Mouse (Mus musculus) urinary bladder, postnatal 25 days (tissue): Measurements from ENCODE around the gene Tgtp1.
"Not testable (repeated sequence)": the region's sequence is repeated elsewhere in the genome, so short reads cannot be mapped to it uniquely, and the experiment has no call there.

Experiments
- DNase-seq: peaks from one replicate; pipeline ENCODE4 v3.0.0; 2022; ENCODE audit warnings: low spot score

Gene Tgtp1

DNA sequence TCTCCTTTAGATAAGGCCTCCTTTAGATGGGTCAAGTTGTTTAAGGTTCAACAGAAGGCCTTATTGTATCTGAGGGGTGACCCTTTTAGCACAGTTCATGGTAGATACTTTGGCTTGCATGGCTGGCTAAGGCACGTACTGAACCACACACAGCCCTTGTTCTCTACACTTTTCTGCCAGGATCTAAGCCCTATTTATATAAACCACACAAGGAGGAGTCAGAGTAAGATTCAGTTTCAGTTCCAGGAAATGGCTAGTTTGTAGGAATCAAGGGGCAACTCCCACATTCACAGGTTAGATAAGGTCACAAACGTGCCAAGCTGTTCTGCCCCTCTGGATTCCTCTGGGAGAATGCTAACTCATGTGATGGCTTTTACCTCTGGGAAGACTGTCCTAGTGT is at the start of gene Tgtp1:
TSS of gene Tgtp1 (minus strand) at position 155 of the 400 bp plus-strand sequence.
- not testable (repeated sequence) for DNase-seq

DNA sequence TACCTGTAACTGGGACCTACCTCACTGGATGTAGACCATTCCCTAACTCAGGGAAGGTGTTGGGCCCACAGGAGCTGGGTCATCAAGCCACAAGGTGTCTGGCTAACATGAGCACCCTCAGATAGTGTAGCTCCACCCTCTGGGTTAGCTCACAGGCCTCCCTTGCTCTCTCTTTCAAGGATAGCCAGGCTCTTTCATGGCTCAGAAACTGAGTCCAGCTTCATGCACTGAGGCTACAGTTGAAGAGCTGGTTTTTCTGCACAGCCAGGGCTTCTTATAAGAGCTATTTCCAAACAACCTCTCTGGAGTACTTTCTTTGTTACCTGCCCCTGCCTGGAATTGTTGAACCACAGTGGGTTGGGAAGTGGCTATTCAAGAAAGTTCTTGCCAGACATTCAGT is 18.1 kb upstream of the Tgtp1 start:
- not testable (repeated sequence) for DNase-seq

DNA sequence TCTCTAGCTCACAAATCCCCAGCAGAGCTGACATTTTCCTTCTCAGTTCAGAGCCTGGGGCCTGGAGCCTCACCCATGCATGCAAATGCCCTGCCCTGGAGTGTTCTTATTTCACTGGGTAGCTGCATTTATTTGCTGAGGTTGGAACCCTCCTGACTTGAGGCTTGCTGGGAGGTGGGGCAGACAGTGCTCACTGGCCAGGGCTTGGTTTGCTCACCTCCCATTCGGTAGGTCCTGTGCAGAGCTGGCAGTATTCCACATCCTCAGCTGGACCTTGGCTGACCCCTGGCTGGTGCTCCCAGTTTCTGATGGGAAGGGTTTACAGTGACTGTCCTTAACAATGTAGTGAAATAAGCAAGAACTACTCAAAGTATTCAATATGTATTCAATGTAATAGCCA is 12.8 kb upstream of the Tgtp1 start:
- DNase-seq: not testable (repeated sequence)

DNA sequence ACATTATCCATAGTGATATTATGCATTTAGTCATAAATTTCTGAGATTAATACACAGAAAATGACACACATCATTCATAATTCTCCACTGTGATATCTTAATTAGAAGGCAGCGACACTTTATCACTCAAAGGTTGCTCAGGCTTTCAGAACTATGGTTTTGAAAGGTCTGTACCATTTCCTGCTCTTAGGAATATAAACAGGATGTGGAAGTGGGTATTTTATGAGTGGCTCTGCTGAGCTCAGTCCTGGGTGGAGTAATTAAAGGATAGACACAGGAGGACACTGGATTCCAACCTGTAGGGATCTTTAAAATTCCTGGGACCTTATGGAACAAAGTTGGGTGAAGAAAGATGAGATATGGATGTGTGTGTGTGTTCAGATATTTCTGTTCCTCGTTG is 12.3 kb upstream of the Tgtp1 start:
- not testable (repeated sequence) for DNase-seq

DNA sequence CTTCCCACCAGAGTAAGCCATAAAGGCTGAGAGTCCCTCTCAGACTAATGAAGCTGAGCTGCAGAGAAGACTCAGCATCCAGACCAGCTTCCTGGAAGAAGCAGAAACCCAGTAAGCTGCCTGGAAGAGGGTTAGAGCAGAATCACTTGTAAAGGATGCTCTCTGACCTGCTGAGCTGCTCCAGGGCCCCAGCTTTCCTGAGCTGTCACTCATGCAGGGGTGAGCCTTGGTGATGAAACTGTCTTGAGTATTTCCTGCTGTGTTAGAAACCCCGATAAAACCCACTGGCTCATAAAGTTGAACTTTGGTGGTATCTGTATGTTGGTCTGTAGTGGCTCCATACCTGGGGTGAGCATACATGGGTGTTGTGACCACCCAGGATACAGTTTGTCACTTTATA is 6.4 kb upstream of the Tgtp1 start:
- not testable (repeated sequence) for DNase-seq

DNA sequence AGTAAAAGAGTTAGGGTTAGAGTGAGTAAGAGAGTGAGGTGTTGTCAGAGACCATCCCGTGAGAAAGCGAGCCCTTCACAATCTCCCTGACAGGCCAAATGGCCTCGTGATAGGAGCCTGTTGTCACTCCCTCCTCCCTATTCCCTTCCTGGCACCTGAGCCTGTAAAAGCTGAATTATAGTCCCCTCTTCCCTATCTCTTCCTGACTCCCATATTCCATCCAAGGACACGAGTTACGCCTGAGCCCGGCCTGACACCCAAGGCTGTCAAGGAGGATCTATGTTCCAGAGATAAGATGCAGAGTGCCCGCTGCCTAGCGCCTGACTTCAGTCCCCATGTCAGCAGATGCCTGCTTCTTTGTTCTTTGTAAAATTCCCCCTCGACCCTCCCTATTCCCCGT is 676 bp downstream of the Tgtp1 start:
- DNase-seq: not testable (repeated sequence)

DNA sequence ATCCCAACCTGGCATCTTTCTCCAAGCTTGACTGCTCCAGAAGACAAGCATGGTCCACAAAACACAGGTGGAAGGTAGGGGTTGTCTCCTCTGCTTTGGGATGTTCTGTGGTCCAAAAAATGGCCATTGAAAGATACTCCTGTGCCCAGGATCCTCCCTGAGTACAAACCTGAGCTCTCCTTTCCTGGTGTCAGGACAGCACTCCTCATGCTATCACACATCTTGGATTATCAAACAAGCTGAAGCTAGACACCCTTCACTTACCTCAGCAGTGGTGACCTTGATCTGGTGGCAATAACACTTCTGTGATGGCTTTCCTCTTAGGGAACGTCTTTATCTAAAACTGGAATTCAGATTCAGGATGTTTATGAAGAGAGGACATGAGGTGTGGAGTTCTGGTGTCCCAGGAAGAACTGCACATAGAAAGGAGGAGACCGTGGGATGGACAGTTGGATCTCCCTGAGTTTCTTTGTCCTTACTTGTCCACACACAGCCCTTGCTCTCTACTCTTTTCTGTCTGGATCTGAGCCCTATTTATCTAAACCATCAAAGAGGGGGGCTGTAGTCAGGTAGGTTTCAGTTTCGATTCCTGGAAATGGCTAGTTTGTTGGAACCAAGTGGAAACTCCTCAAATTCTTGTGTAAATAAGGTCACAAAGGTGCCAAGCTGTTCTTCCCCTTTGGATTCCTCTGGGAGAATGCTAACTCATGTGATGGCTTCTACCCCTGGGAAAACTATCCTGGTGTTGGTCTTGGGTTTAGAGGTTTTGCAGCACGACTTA is 2.0 kb downstream of the Tgtp1 start, which contains the start of gene Gm12185:
TSS of gene Gm12185 (minus strand) at position 487 of the 781 bp plus-strand sequence.
- not testable (repeated sequence) for DNase-seq

DNA sequence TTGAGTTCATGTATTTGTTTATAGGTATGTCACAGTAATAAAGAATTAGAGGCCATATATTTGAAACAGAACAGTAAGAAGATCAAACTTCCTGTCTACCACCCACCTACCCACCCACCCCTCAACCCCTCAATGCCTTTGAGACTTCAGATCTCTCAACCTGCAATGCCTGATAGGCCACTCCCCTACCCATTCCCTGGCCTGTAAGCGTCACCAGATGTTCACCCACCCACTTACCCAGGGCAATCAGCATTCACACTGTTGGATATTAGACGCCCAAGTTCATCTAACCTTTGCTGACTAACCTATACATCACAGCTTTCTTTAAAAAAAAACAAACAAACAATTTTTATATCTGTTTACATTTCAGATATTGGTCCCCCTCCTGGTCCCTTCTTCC is 4.0 kb downstream of the Tgtp1 start:
- DNase-seq: not testable (repeated sequence)

DNA sequence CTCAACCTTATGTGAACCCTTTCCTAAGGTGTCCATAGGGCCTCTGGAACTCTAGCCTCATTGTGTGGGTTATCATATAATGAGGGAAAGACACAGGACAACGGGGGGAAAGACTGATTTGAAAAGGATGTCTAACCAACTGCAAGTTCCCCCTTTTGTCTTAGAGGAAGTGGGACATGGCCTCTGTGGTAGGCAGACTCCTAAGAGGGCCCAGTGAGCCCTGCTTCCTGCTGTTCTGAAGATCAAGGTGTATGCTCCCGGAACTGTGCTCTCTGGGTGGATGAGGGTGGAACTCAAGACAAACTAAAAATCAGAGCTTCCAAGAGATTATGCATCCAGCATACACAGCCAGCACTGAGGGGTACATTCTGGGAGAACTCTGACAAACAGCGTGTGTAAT is 5.8 kb downstream of the Tgtp1 start:
- DNase-seq: not testable (repeated sequence)

DNA sequence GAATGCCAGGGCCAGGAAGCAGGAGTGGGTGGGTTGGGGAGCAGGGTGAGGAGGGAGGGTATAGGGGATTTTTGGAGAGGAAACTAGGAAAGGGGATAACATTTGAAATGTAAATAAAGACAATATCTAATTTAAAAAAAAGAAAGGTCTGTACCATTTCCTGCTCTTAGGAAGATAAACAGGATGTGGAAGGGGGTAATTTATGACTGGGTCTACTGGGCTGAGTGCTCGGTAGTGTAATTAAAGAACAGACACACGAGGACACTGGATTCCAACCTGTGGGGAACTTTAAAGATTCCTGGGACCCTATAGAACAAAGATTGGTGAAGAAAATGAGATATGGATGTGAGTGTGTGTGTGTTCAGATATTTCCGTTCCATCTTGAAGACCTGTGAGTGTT is 11.1 kb downstream of the Tgtp1 start:
- not testable (repeated sequence) for DNase-seq

DNA sequence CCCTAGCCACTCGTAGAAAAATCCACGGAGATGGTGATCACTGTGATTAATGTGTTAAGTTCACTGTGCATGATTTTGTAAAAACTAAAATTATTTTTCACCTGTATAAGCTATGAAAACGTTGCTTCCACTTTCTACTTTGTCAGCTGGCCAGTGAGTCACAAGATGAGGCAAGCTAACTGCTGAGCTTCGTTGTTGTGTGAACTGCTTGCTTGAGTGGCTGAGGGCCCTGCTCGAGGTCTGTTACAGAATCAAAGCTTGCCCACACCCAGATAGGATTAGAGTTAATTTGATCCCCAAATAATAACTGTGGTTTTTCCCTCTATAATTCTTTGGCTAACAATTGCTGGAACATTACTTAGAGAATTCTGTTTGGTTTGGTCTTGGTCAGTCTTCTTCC is 13.9 kb downstream of the Tgtp1 start:
- not testable (repeated sequence) for DNase-seq

DNA sequence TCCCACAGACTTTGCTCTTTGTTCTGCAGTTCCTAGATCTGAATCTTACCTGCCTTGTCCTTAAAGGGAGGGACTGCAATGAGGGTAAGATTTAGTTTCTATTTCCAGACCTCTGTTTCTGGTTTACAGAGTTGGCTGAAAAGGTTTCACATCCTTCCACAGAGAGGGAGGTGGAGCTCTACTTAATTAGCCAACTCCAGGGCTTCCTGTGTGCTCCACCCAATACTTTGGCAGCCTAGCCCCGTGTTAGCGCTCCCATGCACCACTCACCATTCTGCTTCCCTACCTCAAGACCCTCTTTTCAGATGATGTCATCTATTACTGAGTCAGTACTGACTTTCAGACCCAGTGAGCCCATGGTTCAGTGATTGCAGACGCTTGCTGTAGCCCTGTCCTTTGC is 14.7 kb downstream of the Tgtp1 start, which contains the start of gene 9930111J21Rik1:
TSS of gene 9930111J21Rik1 (minus strand) at position 148 of the 400 bp plus-strand sequence.
- DNase-seq: not testable (repeated sequence)

DNA sequence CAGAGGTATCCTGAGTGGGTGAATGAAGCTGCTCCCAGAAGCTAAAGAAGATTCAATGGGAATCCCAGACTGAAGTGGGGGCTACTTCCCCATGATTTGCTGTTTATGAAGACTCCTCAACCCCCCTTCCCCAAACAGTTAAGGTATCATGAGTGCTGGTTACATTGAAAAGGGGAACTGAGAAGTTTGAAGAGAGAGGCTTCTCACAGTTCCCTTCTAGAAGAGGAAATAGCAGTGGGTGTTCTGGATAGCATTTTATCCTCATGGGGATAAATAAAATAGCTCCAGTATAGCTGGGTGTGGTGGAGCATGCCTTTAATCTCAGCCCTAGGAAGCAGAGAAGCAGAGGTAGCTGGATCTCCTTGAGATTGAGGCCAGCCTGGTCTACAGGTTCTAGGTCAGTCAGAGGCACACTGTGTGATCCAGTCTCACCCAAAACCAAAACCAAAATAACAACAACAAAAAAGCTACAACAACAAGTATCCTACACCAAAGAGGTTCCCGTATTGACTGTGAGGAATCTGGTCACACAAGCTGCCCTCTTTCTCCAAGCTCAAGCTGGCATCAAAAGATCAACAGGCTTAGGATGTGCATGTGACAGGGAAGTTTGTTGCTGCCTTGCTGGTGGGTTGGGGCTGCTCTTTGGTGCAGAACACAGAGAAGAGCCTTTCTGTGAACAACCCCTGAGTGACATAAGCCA is 15.6 kb downstream of the Tgtp1 start, which contains the start of gene Olfr56:
TSS of gene Olfr56 (plus strand) at position 650 of the 700 bp plus-strand sequence.
- DNase-seq: not testable (repeated sequence)

DNA sequence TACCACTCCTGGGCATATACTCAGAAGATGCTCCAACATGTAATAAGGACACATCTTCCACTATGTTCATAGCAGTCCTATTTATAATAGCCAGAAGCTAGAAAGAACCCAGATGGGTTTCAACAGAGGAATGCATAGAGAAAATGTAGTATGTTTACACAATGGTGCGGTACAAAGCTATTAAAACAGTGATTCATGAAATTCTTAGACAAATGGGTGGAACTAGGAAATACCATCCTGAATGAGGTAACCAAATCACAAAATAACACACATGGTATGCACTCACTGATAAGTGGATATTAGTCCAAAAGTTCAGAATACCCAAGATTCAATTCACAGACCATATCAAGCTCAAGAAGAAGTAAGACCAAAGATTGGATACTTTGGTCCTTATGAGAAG is 19.3 kb downstream of the Tgtp1 start:
- not testable (repeated sequence) for DNase-seq

DNA sequence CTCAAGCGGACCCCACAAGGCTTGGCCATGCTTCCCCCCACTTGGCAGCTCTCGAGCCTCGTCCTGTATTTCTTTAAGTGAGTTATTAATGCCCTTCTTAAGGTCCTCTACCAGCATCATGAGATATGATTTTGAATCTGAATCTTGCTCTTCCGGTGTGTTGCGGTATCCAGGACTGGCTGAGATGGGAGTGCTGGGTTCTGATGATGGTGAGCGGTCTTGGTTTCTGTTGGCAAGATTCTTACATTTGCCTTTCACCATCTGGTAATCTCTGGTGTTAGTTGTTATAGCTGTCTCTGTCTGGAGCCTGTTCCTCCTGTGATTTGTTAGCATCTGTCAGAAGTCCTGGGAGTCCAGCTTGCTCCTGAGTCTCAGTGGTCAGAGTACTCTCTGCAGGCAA is 47.9 kb downstream of the Tgtp1 start, which contains the start of gene Psme2b:
TSS of gene Psme2b (minus strand) at position 101 of the 400 bp plus-strand sequence.
- DNase-seq: not testable (repeated sequence)

DNA sequence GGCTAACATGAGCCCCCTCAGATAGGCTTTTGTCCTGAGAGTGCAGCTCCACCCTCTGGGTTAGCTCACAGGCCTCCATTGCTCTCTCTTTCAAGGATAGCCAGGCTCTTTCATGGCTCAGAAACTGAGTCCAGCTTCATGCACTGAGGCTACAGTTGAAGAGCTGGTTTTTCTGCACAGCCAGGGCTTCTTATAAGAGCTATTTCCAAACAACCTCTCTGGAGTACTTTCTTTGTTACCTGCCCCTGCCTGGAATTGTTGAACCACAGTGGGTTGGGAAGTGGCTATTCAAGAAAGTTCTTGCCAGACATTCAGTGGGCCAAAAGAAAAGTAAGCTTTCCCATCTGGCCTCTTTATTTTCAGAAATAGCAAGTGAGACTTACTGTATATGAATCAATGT is 54.7 kb downstream of the Tgtp1 start:
- not testable (repeated sequence) for DNase-seq
